Mouse (Mus musculus) bone marrow macrophage, adult 2 months (primary cell): ENCODE results near the gene Nckap5. TPM values are rescaled to one million over a fixed set of nuclear protein-coding genes. Genes with fewer than 3 reads are reported as not detected.

ENCODE experiments used
- H3K27ac ChIP-seq: 2 replicates; pipeline ENCODE4 v1.5.1; 2012; ENCODE audit warnings: low read depth, low read length; ENCODE audit not compliant: insufficient read depth
- H3K4me1 ChIP-seq: 2 replicates; pipeline ENCODE4 v1.6.1; 2012; ENCODE audit warnings: low read length; ENCODE audit not compliant: control insufficient read depth, insufficient read depth
- H3K4me3 ChIP-seq: 2 replicates; pipeline ENCODE4 v1.5.1; 2012; ENCODE audit warnings: mild to moderate bottlenecking, low read length, moderate library complexity; ENCODE audit not compliant: insufficient read depth
- CTCF ChIP-seq: IDR thresholded peaks from 2 replicates; pipeline ENCODE4 v1.5.1; 2012; ENCODE audit warnings: low read depth, mild to moderate bottlenecking, low read length, moderate library complexity
- POLR2A ChIP-seq: IDR thresholded peaks from 2 replicates; pipeline ENCODE4 v1.6.1; 2012; ENCODE audit warnings: mild to moderate bottlenecking, low read depth, low read length, borderline replicate concordance
- polyA plus RNA-seq: library from polyadenylated mRNA; stranded (reverse); fragments of >200 nt; gene quantifications from 2 replicates; pipeline ENCODE4 v1.2.4, GENCODE M21; 2012; ENCODE audit not compliant: missing spikeins, insufficient read depth, insufficient read length

Nckap5 gene
- not detected in 2 replicates for polyA plus RNA-seq

GRCm38 (mm10) chr1:126830031-126830927 lies at the start of gene Nckap5:
Gene Nckap5, minus strand, starts transcription at chr1:126830799.
- H3K4me3 ChIP-seq: no peak within 1 kb of the TSS
- no peak for TF ChIP-seq CTCF
- no peak for TF ChIP-seq POLR2A
- no peaks in the 10 kb centered on the region for H3K4me1 ChIP-seq
- H3K27ac ChIP-seq: no peak within 1 kb of the TSS

GRCm38 (mm10) chr1:126877495-126877894 lies 46.9 kb upstream of the Nckap5 start:
- TF ChIP-seq CTCF (no peak), POLR2A (no peak)
- Histone ChIP-seq H3K27ac (no peak overlapping the region), H3K4me3 (no peak overlapping the region), H3K4me1 (no peaks in the 10 kb centered on the region)

- H3K27ac ChIP-seq: no peak overlapping the region
- no peak overlapping the region for H3K4me3 ChIP-seq
- H3K4me1 ChIP-seq: no peaks in the 10 kb centered on the region
- TF ChIP-seq POLR2A (no peak), CTCF (no peak)
Measured at GRCm38 (mm10) chr1:126868372-126868771, 37.8 kb upstream of the Nckap5 start.

GRCm38 (mm10) chr1:126867912-126868311 lies 37.3 kb upstream of the Nckap5 start:
- Histone ChIP-seq H3K4me3 (no peak overlapping the region), H3K4me1 (no peaks in the 10 kb centered on the region), H3K27ac (no peak overlapping the region)
- TF ChIP-seq POLR2A (no peak), CTCF (no peak)

- Histone ChIP-seq H3K4me1 (no peaks in the 10 kb centered on the region), H3K27ac (no peak overlapping the region), H3K4me3 (no peak overlapping the region)
- no peak for TF ChIP-seq CTCF
- no peak for TF ChIP-seq POLR2A
Measured at GRCm38 (mm10) chr1:126865591-126866086, 35.0 kb upstream of the Nckap5 start.

- TF ChIP-seq POLR2A: no peak
- no peak for TF ChIP-seq CTCF
- Histone ChIP-seq H3K4me3 (no peak overlapping the region), H3K4me1 (no peaks in the 10 kb centered on the region), H3K27ac (no peak overlapping the region)
Measured at GRCm38 (mm10) chr1:126861816-126862215, 31.2 kb upstream of the Nckap5 start.

- Histone ChIP-seq H3K27ac (no peak overlapping the region), H3K4me1 (no peaks in the 10 kb centered on the region), H3K4me3 (no peak overlapping the region)
- no peak for TF ChIP-seq POLR2A
- no peak for TF ChIP-seq CTCF
Measured at GRCm38 (mm10) chr1:126860537-126860936, 29.9 kb upstream of the Nckap5 start.

- Histone ChIP-seq H3K4me3 (no peak overlapping the region), H3K27ac (no peak overlapping the region), H3K4me1 (no peaks in the 10 kb centered on the region)
- TF ChIP-seq CTCF (no peak), POLR2A (no peak)
Measured at GRCm38 (mm10) chr1:126849481-126849880, 18.9 kb upstream of the Nckap5 start.

- Histone ChIP-seq H3K27ac (no peak overlapping the region), H3K4me1 (no peaks in the 10 kb centered on the region), H3K4me3 (no peak overlapping the region)
- TF ChIP-seq POLR2A (no peak), CTCF (no peak)
Measured at GRCm38 (mm10) chr1:126846317-126846716, 15.7 kb upstream of the Nckap5 start.

- H3K4me1 ChIP-seq: no peaks in the 10 kb centered on the region
- TF ChIP-seq POLR2A (no peak), CTCF (no peak)
- H3K27ac ChIP-seq: no peak overlapping the region
- no peak overlapping the region for H3K4me3 ChIP-seq
Measured at GRCm38 (mm10) chr1:126832885-126833284, 2.3 kb upstream of the Nckap5 start.
